Mouse (Mus musculus): Measurements from ENCODE around the gene Pofut1.

Pofut1 gene

GRCm38 (mm10) chr2:153241250-153242014 is at the start of gene Pofut1, which contains the start of gene Plagl2:
Gene Pofut1, plus strand, starts transcription at chr2:153241533.
Gene Plagl2, minus strand, starts transcription at chr2:153241426.
- peak; percentile 77 for DNase-seq (ENCODE audit: low read depth)

- no peak for DNase-seq (ENCODE audit: low read depth)
Measured at GRCm38 (mm10) chr2:153194255-153194654, 47.1 kb upstream of the Pofut1 start.

- DNase-seq (ENCODE audit: low read depth) = no peak
Measured at GRCm38 (mm10) chr2:153198485-153198884, 42.8 kb upstream of the Pofut1 start.

DNA sequence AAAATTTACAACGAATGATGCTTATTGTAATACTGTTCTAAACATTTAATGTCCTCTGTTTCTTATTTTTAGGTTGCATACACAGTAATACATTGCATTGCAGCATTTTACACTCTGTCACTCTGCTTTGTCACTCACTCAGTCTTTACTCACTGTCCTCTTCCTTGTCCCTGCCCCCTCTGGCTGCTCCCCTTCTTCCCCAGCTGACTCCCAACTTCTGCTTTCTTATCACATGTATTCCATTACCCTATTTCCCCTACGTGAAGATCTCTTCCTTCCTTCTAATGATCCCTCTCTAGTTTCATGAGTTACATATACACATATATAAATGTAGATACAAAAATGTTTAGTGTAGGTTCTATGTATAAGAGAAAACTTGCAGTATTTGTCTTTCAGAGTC is 42.2 kb upstream of the Pofut1 start:
- DNase-seq (ENCODE audit: low read depth) = no peak

GRCm38 (mm10) chr2:153202766-153203165 is 38.6 kb upstream of the Pofut1 start:
- no peak for DNase-seq (ENCODE audit: low read depth)

DNA sequence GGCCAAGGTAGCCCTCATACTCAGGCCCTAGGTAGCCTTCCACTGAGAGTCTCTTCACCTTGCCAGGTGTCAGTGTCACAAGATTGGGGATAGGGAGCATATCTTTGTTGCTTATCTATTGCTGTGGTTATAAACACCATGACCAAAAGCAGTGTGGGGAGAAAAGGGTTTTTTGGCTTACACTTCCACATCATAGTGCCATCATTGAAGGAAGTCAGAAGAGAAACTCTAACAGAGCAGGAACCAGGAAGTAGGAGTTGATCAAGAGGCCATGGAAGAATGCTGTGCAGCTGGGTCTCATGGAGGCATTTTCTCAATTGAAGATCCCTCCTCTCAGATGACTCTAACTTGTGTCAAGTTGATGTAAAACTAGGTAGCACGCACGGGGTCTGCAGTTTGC is 33.2 kb upstream of the Pofut1 start:
- DNase-seq (ENCODE audit: low read depth) = no peak

DNA sequence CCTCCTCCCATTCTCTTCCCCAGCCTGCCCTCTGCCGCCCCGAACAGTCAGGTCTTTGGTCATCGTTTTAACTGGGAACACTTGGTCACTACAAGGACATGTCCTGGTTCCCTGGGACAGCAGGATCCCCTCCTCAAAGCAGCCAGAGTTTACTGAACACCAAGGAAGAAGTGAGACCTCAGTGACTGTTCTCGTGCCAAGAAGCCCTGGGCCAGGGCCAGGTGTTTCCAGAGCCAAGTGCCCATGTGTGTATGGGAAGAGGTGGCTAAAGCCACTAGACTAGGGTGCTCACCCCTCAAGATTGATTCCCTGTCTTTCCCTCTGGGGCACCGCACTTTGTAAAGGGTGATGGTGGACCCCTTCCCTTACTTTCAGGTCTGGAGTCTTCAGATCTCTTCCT is 32.0 kb upstream of the Pofut1 start:
- DNase-seq (ENCODE audit: low read depth) = no peak

- DNase-seq (ENCODE audit: low read depth) = no peak
Measured at GRCm38 (mm10) chr2:153211451-153211850, 29.9 kb upstream of the Pofut1 start.

DNA sequence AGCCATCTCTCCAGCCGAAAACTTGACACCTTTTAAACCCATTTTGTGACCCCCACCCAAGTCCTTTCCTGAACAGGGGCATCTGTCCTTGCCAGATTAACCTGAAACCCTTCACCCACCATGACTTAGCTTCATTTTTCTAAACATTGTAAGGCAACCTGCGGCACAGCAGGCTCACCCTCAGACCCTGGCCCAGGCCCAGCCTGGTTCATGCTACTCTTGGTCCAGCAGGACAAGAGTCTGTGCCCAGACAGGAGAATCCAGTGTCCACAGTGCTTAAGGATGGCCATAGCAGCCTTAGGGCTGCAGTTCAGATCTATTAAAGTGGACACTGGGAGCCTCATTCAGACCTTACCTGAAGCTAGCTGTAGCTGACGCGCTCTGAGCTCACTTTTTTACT is 28.0 kb upstream of the Pofut1 start:
- no peak for DNase-seq (ENCODE audit: low read depth)

DNA sequence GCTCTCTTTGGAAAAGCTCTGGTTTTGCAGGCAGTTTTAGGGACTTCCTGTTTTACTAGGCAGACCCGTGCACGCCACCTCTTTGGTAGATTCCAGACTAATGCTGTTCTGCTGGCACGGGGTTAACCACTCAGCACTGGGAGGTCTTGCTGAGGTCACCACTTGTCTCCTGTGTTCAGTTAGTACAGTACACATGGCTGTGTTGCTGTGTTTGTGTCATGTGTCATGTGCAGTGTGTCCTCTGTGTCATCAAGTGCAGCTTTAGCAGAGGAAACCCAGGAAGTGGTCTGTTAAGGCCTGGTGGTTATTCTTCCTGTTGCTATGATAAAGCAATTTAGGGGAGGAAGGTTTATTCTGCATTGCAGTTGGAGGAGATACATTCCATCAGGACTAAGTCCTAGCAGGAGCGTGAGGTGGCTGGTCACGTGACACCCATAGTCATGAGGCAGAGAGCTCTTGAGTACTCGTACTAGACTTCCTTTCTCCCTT is 26.5 kb upstream of the Pofut1 start:
- DNase-seq (ENCODE audit: low read depth) = no peak

GRCm38 (mm10) chr2:153215421-153215820 is 25.9 kb upstream of the Pofut1 start:
- no peak for DNase-seq (ENCODE audit: low read depth)

DNA sequence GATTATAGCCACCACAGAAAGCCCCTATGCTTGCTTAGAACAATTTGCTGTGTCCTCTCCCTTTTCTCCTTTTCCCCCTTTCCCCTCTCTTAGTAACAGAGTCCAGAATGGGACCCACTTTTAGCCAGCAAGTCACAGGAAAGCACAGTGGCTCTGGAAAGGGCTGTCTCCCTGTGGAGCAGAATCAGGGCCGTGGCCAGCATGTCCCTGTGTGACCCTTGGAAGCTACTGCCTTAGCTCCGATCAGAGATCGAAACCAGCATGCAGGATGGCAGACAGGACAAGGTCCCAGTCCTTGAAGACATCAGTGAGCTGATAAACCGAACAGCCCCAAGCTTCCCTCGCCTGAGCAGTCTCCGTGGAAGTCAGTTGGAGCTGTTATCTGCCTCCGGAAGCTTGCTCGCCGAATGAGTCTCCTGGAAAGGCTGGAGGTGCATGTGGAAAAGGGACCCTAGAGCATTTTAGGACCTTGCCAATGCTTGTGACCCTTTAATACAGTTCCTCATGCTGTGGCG is 23.4 kb upstream of the Pofut1 start:
- DNase-seq (ENCODE audit: low read depth) = no peak

- DNase-seq (ENCODE audit: low read depth) = no peak
Measured at GRCm38 (mm10) chr2:153218516-153218915, 22.8 kb upstream of the Pofut1 start.

DNA sequence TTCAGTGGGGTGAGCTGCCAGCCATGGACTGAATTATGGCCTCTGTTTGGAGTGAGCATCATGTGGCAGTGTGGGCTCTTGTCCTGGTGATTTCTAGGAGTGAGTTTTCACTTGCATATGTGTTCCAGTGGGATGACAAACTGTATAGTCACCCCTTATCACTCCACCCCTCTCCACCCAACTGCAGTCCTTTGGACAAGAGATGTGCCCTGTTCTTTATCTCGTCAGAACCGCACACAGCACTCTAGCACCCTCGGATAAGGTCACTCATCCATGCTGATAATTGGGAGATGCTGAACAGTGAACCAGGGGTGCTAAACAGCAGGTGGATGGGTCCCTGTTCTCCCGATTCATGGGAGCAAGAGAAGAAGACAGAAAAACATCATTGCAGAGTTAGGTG is 19.7 kb upstream of the Pofut1 start:
- DNase-seq (ENCODE audit: low read depth) = no peak

- no peak for DNase-seq (ENCODE audit: low read depth)
Measured at GRCm38 (mm10) chr2:153222130-153222529, 19.2 kb upstream of the Pofut1 start.

GRCm38 (mm10) chr2:153222566-153222965 is 18.8 kb upstream of the Pofut1 start:
- DNase-seq (ENCODE audit: low read depth) = no peak

DNA sequence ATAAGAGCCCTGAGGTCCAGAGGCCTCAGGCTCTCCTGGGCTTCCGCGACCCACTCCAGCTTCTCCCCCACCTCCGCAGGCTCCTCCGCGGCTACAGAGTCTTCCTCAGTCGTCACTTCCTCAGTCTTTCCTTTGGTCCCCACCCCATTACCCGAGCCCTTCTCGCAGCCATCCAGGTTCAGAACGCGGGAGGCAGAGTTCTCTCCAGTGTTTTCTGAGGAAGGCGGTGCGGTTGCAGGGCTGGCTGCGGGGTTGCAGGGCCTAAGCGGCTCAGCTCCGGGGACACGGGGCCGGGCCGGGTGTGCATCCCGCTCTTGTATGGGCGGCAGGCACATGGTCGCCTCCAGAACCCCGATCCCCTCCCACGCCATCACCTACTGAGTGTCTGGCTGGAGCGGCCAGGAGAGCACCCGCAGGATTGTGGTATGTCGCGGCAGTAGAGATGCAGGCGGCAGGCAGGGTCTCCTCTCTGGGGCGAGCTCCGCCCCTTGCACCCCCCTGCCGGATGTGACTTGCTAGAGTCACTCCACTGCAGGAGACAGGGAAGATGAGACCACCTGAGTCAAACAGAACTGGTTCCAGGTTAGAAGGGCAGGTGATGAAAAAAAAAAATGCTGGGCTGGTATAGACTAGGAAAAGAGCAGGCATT is 16.3 kb upstream of the Pofut1 start, which contains the start of gene Tspyl3:
Gene Tspyl3 (minus strand): TSS at position 496 of the 649 bp plus-strand sequence.
- DNase-seq (ENCODE audit: low read depth) = no peak

- DNase-seq (ENCODE audit: low read depth) = no peak
Measured at GRCm38 (mm10) chr2:153225595-153225953, 15.8 kb upstream of the Pofut1 start.

DNA sequence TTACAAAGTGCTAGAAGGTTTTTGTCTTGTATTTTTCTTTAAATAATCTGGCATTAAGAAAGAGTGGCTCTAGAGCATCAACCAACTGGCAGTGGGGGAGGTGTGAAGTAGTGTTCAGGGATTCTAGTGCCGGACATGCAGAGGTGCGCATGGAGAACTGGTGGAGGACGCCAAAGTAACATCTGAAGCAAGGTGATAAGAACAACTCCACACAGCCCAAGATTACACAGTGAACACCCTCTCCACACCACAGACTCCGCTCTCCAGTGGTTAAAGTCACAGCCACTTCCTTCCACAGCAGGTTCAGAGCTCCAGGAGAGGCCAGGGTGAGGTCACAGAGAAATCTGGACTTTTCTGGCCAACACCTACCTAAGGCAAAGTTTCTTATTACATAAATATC is 13.4 kb upstream of the Pofut1 start:
- no peak for DNase-seq (ENCODE audit: low read depth)

DNA sequence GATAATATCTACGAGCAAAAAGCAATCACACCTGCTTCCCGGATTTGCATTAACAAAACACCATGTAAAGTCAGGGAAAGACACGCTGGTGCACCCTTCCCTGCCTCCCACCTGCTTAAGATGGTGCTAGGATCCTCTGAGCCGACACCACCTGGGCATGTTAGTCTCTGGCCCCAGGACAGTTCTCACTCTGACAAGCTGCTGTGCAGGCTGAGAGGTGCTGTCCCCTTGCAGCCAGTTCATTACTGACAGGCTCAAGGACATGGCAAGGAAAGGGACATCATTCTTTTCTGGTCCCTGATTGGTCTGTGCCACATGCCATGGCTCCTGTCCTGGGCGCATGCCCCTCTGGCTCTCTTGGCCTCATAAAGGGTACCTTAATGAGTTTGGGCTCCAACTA is 12.8 kb upstream of the Pofut1 start:
- DNase-seq (ENCODE audit: low read depth) = no peak

- DNase-seq (ENCODE audit: low read depth) = no peak
Measured at GRCm38 (mm10) chr2:153237193-153237592, 4.1 kb upstream of the Pofut1 start.

- DNase-seq (ENCODE audit: low read depth) = no peak
Measured at GRCm38 (mm10) chr2:153237891-153238290, 3.4 kb upstream of the Pofut1 start.

DNA sequence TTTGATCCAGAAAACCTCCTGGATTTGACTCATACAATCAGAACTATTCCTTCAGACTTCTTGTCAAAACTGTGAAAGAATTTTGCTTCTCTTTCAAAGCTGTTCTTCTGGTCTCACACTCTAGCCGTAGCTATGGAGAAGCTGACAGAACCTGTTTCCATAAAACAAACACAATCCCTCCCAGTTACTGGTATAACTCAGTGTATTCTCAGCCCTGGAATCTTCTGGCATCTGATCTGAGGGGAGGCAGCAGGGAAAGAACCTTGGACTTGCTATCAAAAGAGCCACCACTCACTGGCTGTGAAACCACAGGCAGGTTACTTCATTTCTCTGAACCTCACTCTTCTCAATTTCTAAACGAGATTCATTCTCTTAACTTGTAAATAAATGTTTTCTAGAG is 2.9 kb upstream of the Pofut1 start:
- DNase-seq (ENCODE audit: low read depth) = no peak
